Mouse (Mus musculus): ENCODE results near the gene Tmprss15. TPM values are rescaled to one million over a fixed set of nuclear protein-coding genes. Genes with fewer than 3 reads are reported as not detected.

The Tmprss15 gene
- not detected in 2 replicates for polyA plus RNA-seq (2016; fragmentation: Nextera tagmentation; extraction: Ambion mirVana)

DNA sequence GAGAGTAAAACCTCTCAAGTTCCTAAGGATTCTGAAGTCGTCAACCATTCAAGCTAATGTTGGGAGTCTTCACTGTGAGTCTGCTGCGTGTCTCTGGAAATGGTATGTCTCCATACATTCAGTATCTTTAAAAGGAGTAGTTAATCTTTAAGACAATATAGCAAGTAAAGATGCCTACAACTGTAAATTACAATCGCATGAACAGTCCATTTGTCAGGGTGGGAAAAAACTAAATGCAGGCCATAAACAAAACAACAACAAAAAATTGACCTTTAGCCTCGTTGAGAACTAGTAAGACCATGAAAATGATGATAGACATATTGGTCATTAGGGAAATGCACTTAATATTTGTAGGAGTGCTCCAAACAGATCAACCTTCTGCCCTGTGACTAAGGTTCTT, at the start of gene Tmprss15:
Tmprss15 (minus strand) TSS at position 101 of the 400 bp plus-strand sequence.
- WGBS (ENCODE audit: insufficient replicate concordance), result 53% methylated on average over 4 of the region's 4 CpGs
- H3K27ac ChIP-seq, result no peak within 1 kb of the TSS
- H3K4me1 ChIP-seq, result no peaks in the 10 kb centered on the region
- H3K9me3 ChIP-seq (replicated peaks), result no peaks in the 10 kb centered on the region
- H3K4me3 ChIP-seq, result no peak within 1 kb of the TSS
- H3K36me3 ChIP-seq, result no peaks in the 10 kb centered on the region
- no peak within 1 kb of the TSS for H3K4me2 ChIP-seq
- H3K9ac ChIP-seq, result no peak within 1 kb of the TSS
- no peaks in the 10 kb centered on the region for H3K27me3 ChIP-seq (replicated peaks)
- ATAC-seq, result no peak

DNA sequence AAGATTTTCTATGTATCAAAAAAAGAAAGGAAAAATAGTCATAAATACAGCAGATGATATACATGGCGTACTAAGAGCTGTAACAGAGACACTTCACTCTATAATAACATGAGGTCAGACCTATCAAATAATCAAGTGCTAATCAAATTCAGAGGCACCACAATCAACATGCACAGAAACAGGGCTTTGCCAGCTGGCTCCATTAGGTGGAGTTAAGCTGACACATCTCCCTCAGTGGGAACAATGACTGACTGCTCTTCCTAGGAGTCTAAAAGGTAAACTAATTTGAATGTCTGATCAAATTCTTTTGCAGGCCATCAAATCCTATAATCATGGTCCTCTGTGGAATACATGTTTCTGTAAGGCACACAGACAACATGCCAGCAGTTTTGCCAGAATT, 24.0 kb upstream of the Tmprss15 start:
- Histone ChIP-seq H3K27ac (no peak overlapping the region), H3K9ac (no peak overlapping the region), H3K9me3 (replicated peaks) (no peaks in the 10 kb centered on the region), H3K4me1 (no peaks in the 10 kb centered on the region), H3K4me3 (no peak overlapping the region), H3K4me2 (no peak overlapping the region), H3K27me3 (replicated peaks) (no peaks in the 10 kb centered on the region), H3K36me3 (no peaks in the 10 kb centered on the region)
- WGBS (ENCODE audit: insufficient replicate concordance), result 71% methylated on average over 1 of the region's 1 CpGs
- no peak for ATAC-seq

DNA sequence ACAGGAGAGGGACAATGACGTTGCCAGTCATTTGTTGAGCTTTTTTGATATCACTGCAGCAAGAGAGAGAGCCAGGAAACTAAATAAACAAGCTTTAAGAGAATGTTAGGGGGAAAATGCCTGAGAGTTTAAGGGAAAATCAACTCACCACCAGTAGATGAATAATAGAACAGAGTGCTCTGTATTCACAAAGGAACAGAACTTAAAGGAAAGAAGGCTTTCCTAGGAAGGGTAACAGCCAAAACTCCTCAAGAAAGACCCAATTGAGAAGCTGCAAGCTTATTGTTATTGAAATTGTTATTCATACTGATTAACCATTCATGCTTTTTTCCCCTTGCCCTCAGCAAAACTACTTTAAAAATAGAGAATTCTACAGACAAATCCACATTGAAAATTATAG, 18.6 kb upstream of the Tmprss15 start:
- H3K4me2 ChIP-seq, result no peak overlapping the region
- no peak overlapping the region for H3K27ac ChIP-seq
- H3K27me3 ChIP-seq (replicated peaks), result no peaks in the 10 kb centered on the region
- ATAC-seq, result no peak
- H3K36me3 ChIP-seq, result no peaks in the 10 kb centered on the region
- no peaks in the 10 kb centered on the region for H3K4me1 ChIP-seq
- no peaks in the 10 kb centered on the region for H3K9me3 ChIP-seq (replicated peaks)
- 25% methylated on average over 1 of the region's 1 CpGs for WGBS (ENCODE audit: insufficient replicate concordance)
- H3K4me3 ChIP-seq, result no peak overlapping the region
- H3K9ac ChIP-seq, result no peak overlapping the region

DNA sequence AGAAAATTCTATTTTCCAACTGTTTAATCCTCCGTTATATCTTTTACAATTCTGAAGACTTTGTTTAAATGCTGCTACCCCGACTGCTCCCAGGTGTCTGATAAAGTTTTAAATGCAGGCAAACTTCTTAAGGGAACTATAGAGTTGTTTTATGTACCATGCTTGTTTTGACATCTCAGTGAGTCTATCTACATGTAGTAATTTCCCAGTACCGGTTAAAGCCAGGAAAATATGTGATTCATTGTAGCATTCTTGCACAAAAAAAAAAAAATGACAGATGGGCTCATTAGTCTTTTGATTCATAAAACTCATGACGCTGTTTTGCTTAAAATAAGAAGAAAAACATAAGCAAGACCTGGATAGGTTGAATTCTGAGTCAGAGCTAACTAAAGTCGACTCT, 18.1 kb upstream of the Tmprss15 start:
- Histone ChIP-seq H3K36me3 (no peaks in the 10 kb centered on the region), H3K4me2 (no peak overlapping the region), H3K4me3 (no peak overlapping the region), H3K27ac (no peak overlapping the region), H3K4me1 (no peaks in the 10 kb centered on the region), H3K9ac (no peak overlapping the region), H3K9me3 (replicated peaks) (no peaks in the 10 kb centered on the region), H3K27me3 (replicated peaks) (no peaks in the 10 kb centered on the region)
- WGBS (ENCODE audit: insufficient replicate concordance), result 68% methylated on average over 5 of the region's 5 CpGs
- ATAC-seq, result no peak

- no peak overlapping the region for H3K9ac ChIP-seq
- no peak overlapping the region for H3K27ac ChIP-seq
- no peak overlapping the region for H3K4me3 ChIP-seq
- no peak overlapping the region for H3K4me2 ChIP-seq
- ATAC-seq, result no peak
- H3K36me3 ChIP-seq, result no peaks in the 10 kb centered on the region
- H3K9me3 ChIP-seq (replicated peaks), result no peaks in the 10 kb centered on the region
- WGBS (ENCODE audit: insufficient replicate concordance), result 60% methylated on average over 2 of the region's 2 CpGs
- no peaks in the 10 kb centered on the region for H3K4me1 ChIP-seq
- H3K27me3 ChIP-seq (replicated peaks), result no peaks in the 10 kb centered on the region
Observed at GRCm38 (mm10) chr16:79100325-79100724, 9.4 kb upstream of the Tmprss15 start.

- Histone ChIP-seq H3K9ac (no peak overlapping the region), H3K9me3 (replicated peaks) (no peaks in the 10 kb centered on the region), H3K27ac (no peak overlapping the region), H3K27me3 (replicated peaks) (no peaks in the 10 kb centered on the region), H3K36me3 (no peaks in the 10 kb centered on the region), H3K4me1 (no peaks in the 10 kb centered on the region), H3K4me2 (no peak overlapping the region), H3K4me3 (no peak overlapping the region)
- ATAC-seq, result no peak
- WGBS (ENCODE audit: insufficient replicate concordance), result 73% methylated on average over 2 of the region's 2 CpGs
Observed at GRCm38 (mm10) chr16:79098321-79098720, 7.4 kb upstream of the Tmprss15 start.

GRCm38 (mm10) chr16:79086550-79086949, 4.3 kb downstream of the Tmprss15 start:
- Histone ChIP-seq H3K27me3 (replicated peaks) (no peaks in the 10 kb centered on the region), H3K9me3 (replicated peaks) (no peaks in the 10 kb centered on the region), H3K4me1 (no peaks in the 10 kb centered on the region), H3K36me3 (no peaks in the 10 kb centered on the region), H3K4me3 (no peak overlapping the region), H3K27ac (no peak overlapping the region), H3K9ac (no peak overlapping the region), H3K4me2 (no peak overlapping the region)
- no peak for ATAC-seq
- WGBS (ENCODE audit: insufficient replicate concordance), result 69% methylated on average over 6 of the region's 6 CpGs

GRCm38 (mm10) chr16:79063848-79064247, 27.0 kb downstream of the Tmprss15 start:
- Histone ChIP-seq H3K4me2 (no peak overlapping the region), H3K4me1 (no peaks in the 10 kb centered on the region), H3K9ac (no peak overlapping the region), H3K4me3 (no peak overlapping the region), H3K36me3 (no peaks in the 10 kb centered on the region), H3K9me3 (replicated peaks) (no peaks in the 10 kb centered on the region), H3K27ac (no peak overlapping the region), H3K27me3 (replicated peaks) (no peaks in the 10 kb centered on the region)
- no peak for ATAC-seq
- WGBS (ENCODE audit: insufficient replicate concordance), result 59% methylated on average over 1 of the region's 1 CpGs

DNA sequence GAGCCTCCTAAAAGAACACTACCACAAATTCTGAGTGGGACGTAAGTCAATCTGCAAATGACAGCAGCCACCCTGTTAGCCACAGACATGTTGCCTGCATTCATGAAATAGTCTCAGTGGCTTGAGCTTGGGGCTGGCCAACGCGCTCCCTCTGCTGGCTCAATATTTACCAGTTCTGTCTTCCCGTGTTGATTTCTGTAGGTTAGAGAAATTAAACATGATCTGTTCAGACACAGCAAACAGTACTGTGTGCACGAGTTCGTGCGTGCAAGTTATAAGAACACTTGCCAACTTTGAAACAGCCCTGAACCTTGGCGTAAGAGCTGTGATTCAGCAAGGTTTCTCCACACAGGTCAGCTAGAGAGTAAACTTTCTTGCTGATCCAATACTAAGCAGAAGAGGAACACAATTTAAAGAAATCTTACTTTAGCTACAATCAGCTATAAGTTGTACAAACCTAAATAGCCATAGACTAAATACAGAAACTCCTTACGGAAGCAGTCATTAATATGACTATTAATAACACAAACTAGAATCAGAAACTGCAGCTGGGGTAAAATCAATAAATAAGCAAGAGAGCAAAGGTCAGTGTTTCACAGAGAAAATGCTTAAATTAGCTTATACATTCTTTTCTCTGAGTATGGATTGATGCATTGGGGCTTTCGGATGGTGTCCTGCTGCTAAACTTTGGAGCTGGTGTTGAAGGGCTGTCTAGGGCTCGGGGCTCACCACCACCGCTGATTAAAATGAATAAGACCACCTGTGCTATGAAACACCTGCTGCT, 31.9 kb downstream of the Tmprss15 start:
- Histone ChIP-seq H3K4me3 (no peak overlapping the region), H3K27me3 (replicated peaks) (no peaks in the 10 kb centered on the region), H3K9ac (no peak overlapping the region), H3K36me3 (no peaks in the 10 kb centered on the region), H3K4me1 (no peaks in the 10 kb centered on the region), H3K9me3 (replicated peaks) (no peaks in the 10 kb centered on the region), H3K27ac (no peak overlapping the region), H3K4me2 (no peak overlapping the region)
- no peak for ATAC-seq
- WGBS (ENCODE audit: insufficient replicate concordance), result 63% methylated on average over 12 of the region's 12 CpGs

DNA sequence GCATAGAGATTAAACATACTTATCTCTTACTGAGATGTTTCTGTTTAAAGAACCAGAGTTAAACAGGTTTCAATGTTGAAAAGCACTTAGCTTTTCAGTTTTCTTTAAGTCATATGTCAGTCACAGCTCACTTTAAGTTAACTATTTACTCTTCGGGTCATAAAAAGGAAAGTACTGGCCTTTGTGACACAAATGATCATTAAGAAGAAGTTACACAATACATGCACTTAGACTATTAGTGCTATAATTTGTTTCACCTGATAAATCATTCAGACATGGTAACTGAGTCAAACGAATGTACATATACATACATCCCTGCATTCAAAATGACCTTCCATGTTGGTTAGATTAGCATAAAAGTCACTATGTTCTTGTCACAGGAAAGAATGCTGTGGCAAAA, 58.3 kb downstream of the Tmprss15 start:
- Histone ChIP-seq H3K27me3 (replicated peaks) (no peaks in the 10 kb centered on the region), H3K36me3 (no peaks in the 10 kb centered on the region), H3K4me3 (no peak overlapping the region), H3K9me3 (replicated peaks) (no peaks in the 10 kb centered on the region), H3K4me2 (no peak overlapping the region), H3K4me1 (no peaks in the 10 kb centered on the region), H3K27ac (no peak overlapping the region), H3K9ac (no peak overlapping the region)
- WGBS (ENCODE audit: insufficient replicate concordance), result 66% methylated on average over 2 of the region's 2 CpGs
- no peak for ATAC-seq

GRCm38 (mm10) chr16:79002812-79003211, 88.1 kb downstream of the Tmprss15 start:
- Histone ChIP-seq H3K9me3 (replicated peaks) (no peaks in the 10 kb centered on the region), H3K4me1 (no peaks in the 10 kb centered on the region), H3K9ac (no peak overlapping the region), H3K4me3 (no peak overlapping the region), H3K36me3 (no peaks in the 10 kb centered on the region), H3K27me3 (replicated peaks) (no peaks in the 10 kb centered on the region), H3K27ac (no peak overlapping the region), H3K4me2 (no peak overlapping the region)
- ATAC-seq, result no peak
- 47% methylated on average over 2 of the region's 2 CpGs for WGBS (ENCODE audit: insufficient replicate concordance)

DNA sequence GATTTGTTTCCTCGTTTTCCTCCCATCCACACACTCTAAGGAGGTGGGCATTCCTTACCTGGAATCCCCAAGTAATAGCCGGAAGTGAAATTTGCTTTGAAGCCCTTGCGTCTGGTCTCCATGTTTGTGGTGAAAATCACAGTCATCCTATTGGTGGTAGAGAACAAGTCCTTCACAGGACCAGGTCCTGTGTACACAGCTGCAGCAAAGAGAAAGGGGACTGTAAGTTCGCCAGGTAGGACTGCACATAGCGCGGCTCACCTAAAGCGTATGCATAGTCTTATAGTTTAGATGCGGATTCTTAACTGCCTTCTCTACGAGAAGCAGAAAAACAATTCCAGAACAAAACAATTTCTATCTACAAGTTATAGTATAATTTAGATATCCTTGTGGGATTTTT, 89.2 kb downstream of the Tmprss15 start:
- 72% methylated on average over 9 of the region's 9 CpGs for WGBS (ENCODE audit: insufficient replicate concordance)
- ATAC-seq, result no peak

DNA sequence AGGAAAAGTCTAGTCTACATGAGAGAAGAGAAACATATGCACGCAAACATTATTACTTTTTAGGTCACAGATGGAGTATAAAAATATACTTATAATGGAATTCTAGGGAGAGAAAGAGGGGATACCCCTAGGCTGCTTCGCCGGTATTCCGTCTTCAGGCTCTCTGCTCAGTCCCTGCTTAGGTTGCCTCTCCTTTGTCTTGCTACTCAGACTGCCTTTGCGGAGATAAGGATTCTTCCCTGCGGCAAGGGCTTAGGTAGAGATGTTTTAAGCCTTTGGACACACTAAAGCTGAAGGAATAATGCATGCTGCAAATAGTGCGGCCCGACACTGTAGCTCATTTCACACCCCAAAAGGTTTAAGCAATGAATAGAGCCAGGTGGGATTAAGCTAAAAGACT, 114.5 kb downstream of the Tmprss15 start:
- Histone ChIP-seq H3K36me3 (no peaks in the 10 kb centered on the region), H3K4me1 (no peaks in the 10 kb centered on the region), H3K9ac (no peak overlapping the region), H3K9me3 (replicated peaks) (no peaks in the 10 kb centered on the region), H3K4me3 (no peak overlapping the region), H3K27me3 (replicated peaks) (no peaks in the 10 kb centered on the region), H3K27ac (no peak overlapping the region), H3K4me2 (no peak overlapping the region)
- no peak for ATAC-seq
- 69% methylated on average over 8 of the region's 8 CpGs for WGBS (ENCODE audit: insufficient replicate concordance)

More for the DNA sequence above, 89.2 kb downstream of the Tmprss15 start:
- no peaks in the 10 kb centered on the region for H3K9me3 ChIP-seq (replicated peaks)
- H3K27me3 ChIP-seq (replicated peaks), result no peaks in the 10 kb centered on the region
- no peaks in the 10 kb centered on the region for H3K36me3 ChIP-seq
- H3K4me2 ChIP-seq, result no peak overlapping the region
- no peak overlapping the region for H3K27ac ChIP-seq
- H3K4me1 ChIP-seq, result no peaks in the 10 kb centered on the region
- no peak overlapping the region for H3K9ac ChIP-seq
- no peak overlapping the region for H3K4me3 ChIP-seq
